Mouse (Mus musculus) spleen, adult 12 weeks (tissue): ENCODE results near the gene Elf2.
"Not testable (repeated sequence)": the region's sequence is repeated elsewhere in the genome, so short reads cannot be mapped to it uniquely, and the experiment has no call there.

Experiments
- DNase-seq: peaks from one replicate; pipeline ENCODE4 v3.0.0; 2022; ENCODE audit warnings: low spot score

Elf2 gene

DNA sequence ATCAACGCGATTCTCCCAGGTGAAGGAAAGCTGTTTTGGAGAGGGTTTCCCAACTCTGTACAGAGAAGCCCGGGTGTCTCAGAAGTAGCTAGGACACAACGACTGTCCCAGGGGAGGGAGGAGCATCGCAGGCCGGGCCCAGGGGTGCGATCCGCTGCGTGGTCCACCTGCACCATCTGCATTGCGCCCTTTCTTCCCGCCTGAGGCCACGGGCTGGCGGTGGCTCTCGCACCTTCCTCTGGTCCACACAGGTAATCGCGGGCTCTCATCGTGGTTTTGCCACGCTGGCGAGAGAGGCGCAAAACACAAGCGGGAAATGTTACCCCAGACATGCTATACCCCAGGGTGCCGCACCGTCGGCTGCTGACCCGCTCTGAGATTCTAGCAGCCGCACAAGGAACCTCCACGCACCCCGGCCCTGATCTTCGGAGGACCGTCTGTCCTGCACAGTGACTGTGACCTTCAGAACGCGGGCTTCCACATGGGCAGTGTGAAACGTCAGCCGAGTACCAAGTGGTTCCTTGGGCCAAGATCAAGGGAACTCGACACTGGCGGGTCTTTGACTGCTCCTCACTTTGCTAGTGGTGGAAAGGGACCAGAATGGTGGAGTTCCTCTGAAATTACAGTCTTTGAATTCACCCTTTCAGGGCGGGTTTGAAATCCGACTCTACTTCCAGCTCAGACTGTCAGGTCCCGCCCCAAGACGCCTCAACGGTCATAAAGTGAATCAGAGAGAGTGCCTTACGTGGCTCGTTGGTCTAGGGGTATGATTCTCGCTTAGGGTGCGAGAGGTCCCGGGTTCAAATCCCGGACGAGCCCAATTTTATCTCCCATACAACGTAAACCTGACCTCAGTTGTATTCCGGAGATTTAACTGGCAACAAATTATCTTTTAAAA is 18.4 kb upstream of the Elf2 start:
- DNase-seq, result peak; percentile 70

DNA sequence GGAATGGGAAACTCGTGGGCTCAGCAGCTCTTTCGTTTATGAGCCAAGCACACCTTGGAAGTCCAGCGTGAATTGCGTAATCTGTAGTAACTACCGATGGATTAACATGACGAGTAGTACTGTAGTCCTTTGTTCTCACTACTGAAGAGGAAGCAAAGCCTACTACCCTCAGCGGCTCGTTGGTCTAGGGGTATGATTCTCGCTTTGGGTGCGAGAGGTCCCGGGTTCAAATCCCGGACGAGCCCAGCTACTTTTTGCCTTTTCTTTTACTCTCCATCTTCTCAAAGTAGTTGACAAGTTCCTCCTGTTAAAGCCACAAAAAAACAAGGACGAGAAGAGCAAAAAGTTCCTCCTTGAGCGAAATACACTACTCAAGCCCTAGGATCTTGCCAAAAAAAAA is 17.7 kb upstream of the Elf2 start:
- DNase-seq, result peak; percentile 60

GRCm38 (mm10) chr3:51357624-51358023 is 17.2 kb upstream of the Elf2 start:
- no peak for DNase-seq

- DNase-seq, result no peak
These were observed 16.6 kb upstream of the Elf2 start for GRCm38 (mm10) chr3:51357078-51357477.

DNA sequence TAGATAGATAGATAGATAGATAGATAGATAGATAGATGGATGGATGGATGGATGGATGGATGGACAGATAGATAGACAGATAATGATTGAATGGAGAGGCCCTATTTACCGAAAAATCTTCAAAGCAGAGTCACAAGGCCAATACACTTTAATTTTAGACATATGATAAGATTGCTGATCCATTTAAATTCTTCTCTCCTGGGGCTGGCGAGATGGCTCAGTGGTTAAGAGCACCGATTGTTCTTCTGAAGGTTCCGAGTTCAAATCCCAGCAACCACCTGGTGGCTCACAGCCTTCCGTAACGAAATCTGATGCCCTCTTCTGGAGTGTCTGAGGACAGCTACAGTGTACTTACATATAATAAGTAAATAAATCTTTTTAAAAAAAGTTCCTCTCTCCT is 14.5 kb upstream of the Elf2 start:
- not testable (repeated sequence) for DNase-seq

- DNase-seq, result no peak
These were observed 13.6 kb upstream of the Elf2 start for GRCm38 (mm10) chr3:51354034-51354427.

DNA sequence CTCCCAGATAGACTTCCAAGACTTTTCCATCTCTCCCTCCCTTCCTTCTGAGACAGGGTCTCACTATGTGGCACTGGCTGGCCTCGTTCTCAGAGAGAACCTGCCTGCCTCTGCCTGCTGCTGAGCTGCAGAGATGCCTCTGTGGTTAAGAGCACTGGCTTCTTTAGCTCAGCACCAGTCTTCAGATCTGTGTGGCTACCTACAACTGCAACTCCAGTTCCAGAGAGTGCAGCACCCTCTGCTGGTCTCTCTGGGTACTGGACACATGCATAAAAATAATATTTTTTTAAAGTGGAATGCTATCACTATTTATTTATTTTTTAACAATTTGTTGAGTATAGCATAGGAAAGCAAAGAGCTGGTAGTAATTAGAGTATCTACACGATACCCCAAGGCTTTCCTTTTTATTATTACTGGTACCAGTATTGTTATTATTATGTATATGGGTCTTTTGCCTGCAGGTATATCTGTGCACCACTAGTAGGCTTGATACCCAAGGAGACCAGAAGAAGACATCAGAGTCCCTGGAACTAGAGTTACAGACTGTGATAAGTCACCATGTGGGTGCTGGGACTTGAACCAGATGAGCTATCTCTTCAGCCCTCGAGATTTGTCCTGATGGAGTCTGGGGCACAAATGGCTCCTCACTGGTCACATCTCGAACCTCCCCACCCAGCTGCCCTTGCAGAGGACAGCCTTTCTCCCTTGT is 13.0 kb upstream of the Elf2 start:
- peak; percentile 48 for DNase-seq

- no peak for DNase-seq
These were observed 10.3 kb upstream of the Elf2 start for GRCm38 (mm10) chr3:51350806-51351205.

GRCm38 (mm10) chr3:51348646-51349238 is 8.3 kb upstream of the Elf2 start:
- no peak for DNase-seq

GRCm38 (mm10) chr3:51345017-51345416 is 4.6 kb upstream of the Elf2 start:
- not testable (repeated sequence) for DNase-seq

DNA sequence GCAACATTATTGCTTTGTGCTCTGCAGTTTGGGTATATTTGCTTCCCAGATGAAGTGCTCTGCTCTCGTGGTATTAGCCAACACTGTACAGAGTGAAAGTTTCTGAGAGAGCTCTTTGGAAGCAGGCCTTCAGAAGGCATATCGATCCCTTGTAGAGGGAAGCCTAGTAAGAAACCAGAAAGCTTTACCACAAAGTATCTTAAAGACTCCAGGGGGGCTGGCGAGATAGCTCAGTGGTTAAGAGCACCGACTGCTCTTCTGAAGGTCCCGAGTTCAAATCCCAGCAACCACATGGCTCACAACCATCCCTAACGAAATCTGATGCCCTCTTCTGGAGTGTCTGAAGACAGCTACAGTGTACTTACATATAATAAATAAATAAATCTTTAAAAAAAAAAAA is 3.7 kb upstream of the Elf2 start:
- not testable (repeated sequence) for DNase-seq

DNA sequence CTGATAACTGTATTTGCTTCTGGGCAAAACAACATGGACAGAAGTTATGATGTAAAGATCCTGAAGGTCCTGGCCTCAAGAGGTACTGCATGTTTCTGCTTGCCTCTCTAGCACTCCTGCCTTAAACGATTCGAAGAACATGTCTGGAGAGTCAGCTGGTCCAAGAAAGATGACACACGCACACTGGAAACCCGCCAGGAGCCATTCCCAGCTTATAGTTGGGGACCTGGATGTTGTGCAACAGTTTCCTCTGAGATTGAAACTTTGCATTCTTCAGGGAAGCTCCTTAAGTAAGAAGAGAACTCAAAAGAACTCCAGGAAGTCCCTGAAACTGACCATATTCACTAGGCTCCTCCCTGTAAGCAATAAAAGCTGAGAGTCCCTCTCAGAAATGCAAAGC is 2.8 kb upstream of the Elf2 start:
- DNase-seq, result no peak

DNA sequence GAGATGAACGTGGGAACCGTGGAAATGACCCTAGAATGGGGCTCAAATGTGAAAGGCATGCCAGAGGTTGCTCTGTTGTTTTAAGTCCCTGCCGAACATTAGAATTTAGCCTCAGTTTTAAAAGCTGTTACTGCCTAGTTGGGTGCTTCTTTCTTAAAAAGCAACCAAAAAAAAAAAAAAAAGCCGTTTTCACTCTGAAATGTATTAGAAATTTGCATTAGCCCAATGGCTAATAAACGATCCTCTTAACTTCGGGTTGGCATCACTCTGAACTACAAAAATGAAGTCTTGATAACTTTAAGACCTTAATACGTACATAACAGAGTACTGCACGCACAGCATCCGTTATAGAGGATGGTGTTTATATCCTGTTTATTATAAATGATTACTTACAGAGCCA is 1.7 kb upstream of the Elf2 start:
- DNase-seq, result no peak

- peak; percentile 82 for DNase-seq
These were observed 1.0 kb upstream of the Elf2 start for GRCm38 (mm10) chr3:51341268-51342081.

- peak; percentile 69 for DNase-seq
These were observed 520 bp downstream of the Elf2 start for GRCm38 (mm10) chr3:51339734-51340551.

- DNase-seq, result no peak
These were observed 1.1 kb downstream of the Elf2 start for GRCm38 (mm10) chr3:51339378-51339733.

DNA sequence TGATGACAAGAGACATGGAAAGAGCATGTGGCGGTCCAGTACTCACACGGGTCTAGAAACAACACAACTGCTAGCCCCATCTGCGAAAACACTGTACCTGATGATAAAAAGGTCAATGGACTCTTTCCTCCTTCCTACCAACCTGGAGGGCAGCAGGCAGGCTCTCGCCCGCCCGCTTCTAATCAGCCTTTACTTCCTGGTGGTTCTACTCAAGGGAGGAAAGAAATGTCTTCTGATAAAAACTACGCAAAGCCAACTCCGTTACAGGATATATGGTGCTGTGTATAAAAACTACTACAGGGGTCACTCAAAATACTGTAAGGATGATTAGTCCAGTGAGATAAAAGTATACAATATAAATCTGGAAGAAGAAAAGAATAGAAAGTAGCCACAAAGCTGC is 5.1 kb downstream of the Elf2 start:
- DNase-seq, result no peak

GRCm38 (mm10) chr3:51333950-51334349 is 6.5 kb downstream of the Elf2 start:
- DNase-seq, result no peak

GRCm38 (mm10) chr3:51333234-51333889 is 7.1 kb downstream of the Elf2 start:
- DNase-seq, result peak; percentile 52

- no peak for DNase-seq
These were observed 10.4 kb downstream of the Elf2 start for GRCm38 (mm10) chr3:51330086-51330485.

DNA sequence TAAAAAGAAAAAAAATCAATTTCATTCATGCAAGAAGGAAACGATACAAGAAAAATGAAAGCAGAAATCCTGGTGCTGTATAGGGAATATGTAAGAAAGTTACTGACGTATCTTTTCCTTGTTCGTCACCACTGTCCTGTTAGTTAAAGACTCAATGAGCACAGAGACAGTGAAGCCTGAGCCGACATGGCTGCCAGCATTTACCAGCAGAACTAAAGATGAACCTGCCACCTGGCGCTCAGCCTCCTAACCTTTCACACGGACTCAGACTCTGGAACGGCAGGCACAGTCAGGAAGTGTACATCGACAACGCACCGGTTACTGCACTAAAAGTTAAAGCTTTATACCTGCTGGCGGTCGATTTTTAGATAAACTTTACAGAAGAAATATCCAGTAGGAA is 11.9 kb downstream of the Elf2 start:
- DNase-seq, result no peak
